Mouse (Mus musculus) E14TG2a.4 (cell line): Measurements from ENCODE around the gene Fxyd2.

ENCODE experiments used
- H3K27me3 ChIP-seq: 2 replicates; pipeline ENCODE4 v1.6.1; 2014; ENCODE audit warnings: low read length, control low read depth; ENCODE audit not compliant: insufficient read depth
- H3K36me3 ChIP-seq: 2 replicates; pipeline ENCODE4 v1.6.1; 2014; ENCODE audit warnings: low read length, control low read depth; ENCODE audit not compliant: insufficient read depth
- H3K4me1 ChIP-seq: replicated peaks from 2 replicates; pipeline ENCODE4 v1.6.1; 2014; ENCODE audit warnings: low read depth, low read length, control low read depth
- H3K4me3 ChIP-seq: replicated peaks from 2 replicates; pipeline ENCODE4 v1.5.1; 2014; ENCODE audit warnings: mild to moderate bottlenecking, low read length
- H3K9me3 ChIP-seq: 2 replicates; pipeline ENCODE4 v1.6.1; 2014; ENCODE audit warnings: low read length, control low read depth
- CTCF ChIP-seq: conservative IDR thresholded peaks from 2 replicates; pipeline ENCODE4 v1.5.1; 2014; ENCODE audit warnings: low read length
- NANOG ChIP-seq: IDR thresholded peaks from 2 replicates; pipeline ENCODE4 v1.6.1; 2014; ENCODE audit warnings: borderline replicate concordance, low read length, mixed read lengths
- POU5F1 ChIP-seq: IDR thresholded peaks from 2 replicates; pipeline ENCODE4 v1.6.1; 2014; ENCODE audit warnings: low read length, borderline replicate concordance

Gene Fxyd2

GRCm38 (mm10) chr9:45382336-45382735 is 17.1 kb upstream of the Fxyd2 start:
- TF ChIP-seq NANOG, result no peak
- TF ChIP-seq CTCF, result no peak
- TF ChIP-seq POU5F1, result no peak
- peaks cover 79% of the 10 kb centered on the region for H3K36me3 ChIP-seq
- H3K27me3 ChIP-seq, result no peaks in the 10 kb centered on the region
- H3K4me1 ChIP-seq, result peaks cover 87% of the 10 kb centered on the region
- H3K9me3 ChIP-seq, result no peaks in the 10 kb centered on the region
- no peak overlapping the region for H3K4me3 ChIP-seq

GRCm38 (mm10) chr9:45382834-45383233 is 16.6 kb upstream of the Fxyd2 start:
- Histone ChIP-seq H3K4me3 (no peak overlapping the region), H3K4me1 (peaks cover 87% of the 10 kb centered on the region), H3K36me3 (peaks cover 74% of the 10 kb centered on the region), H3K27me3 (no peaks in the 10 kb centered on the region), H3K9me3 (no peaks in the 10 kb centered on the region)
- no peak for TF ChIP-seq CTCF
- TF ChIP-seq POU5F1, result no peak
- no peak for TF ChIP-seq NANOG

GRCm38 (mm10) chr9:45383883-45384282 is 15.6 kb upstream of the Fxyd2 start:
- H3K27me3 ChIP-seq, result no peaks in the 10 kb centered on the region
- peaks cover 87% of the 10 kb centered on the region for H3K4me1 ChIP-seq
- TF ChIP-seq NANOG, result no peak
- TF ChIP-seq POU5F1, result no peak
- TF ChIP-seq CTCF, result no peak
- H3K4me3 ChIP-seq, result no peak overlapping the region
- peaks cover 66% of the 10 kb centered on the region for H3K36me3 ChIP-seq
- no peaks in the 10 kb centered on the region for H3K9me3 ChIP-seq

GRCm38 (mm10) chr9:45386698-45387097 is 12.8 kb upstream of the Fxyd2 start:
- Histone ChIP-seq H3K4me1 (peaks cover 85% of the 10 kb centered on the region), H3K9me3 (no peaks in the 10 kb centered on the region), H3K36me3 (peaks cover 55% of the 10 kb centered on the region), H3K4me3 (no peak overlapping the region), H3K27me3 (no peaks in the 10 kb centered on the region)
- no peak for TF ChIP-seq CTCF
- no peak for TF ChIP-seq POU5F1
- TF ChIP-seq NANOG, result no peak

GRCm38 (mm10) chr9:45388385-45388994 is 11.0 kb upstream of the Fxyd2 start:
- Histone ChIP-seq H3K9me3 (no peaks in the 10 kb centered on the region), H3K4me1 (peaks cover 76% of the 10 kb centered on the region), H3K27me3 (no peaks in the 10 kb centered on the region), H3K36me3 (peaks cover 51% of the 10 kb centered on the region), H3K4me3 (no peak overlapping the region)
- TF ChIP-seq CTCF (peak; percentile 94), NANOG (no peak)

GRCm38 (mm10) chr9:45389596-45389995 is 9.9 kb upstream of the Fxyd2 start:
- TF ChIP-seq POU5F1, result no peak
- TF ChIP-seq CTCF, result no peak
- TF ChIP-seq NANOG, result no peak
- Histone ChIP-seq H3K4me1 (peaks cover 74% of the 10 kb centered on the region), H3K27me3 (no peaks in the 10 kb centered on the region), H3K9me3 (no peaks in the 10 kb centered on the region), H3K4me3 (0 out of 2 replicates have a peak overlapping the region, but pooled peaks have one; percentile 35), H3K36me3 (peaks cover 57% of the 10 kb centered on the region)

GRCm38 (mm10) chr9:45391299-45391698 is 8.2 kb upstream of the Fxyd2 start:
- TF ChIP-seq CTCF, result no peak
- TF ChIP-seq NANOG, result peak; percentile 14; the same call in 1 of the 2 replicates
- Histone ChIP-seq H3K4me1 (peaks cover 83% of the 10 kb centered on the region), H3K4me3 (peak overlapping the region; percentile 23; the same call in 1 of the 2 replicates)

GRCm38 (mm10) chr9:45395218-45395617 is 4.3 kb upstream of the Fxyd2 start:
- TF ChIP-seq CTCF, result no peak
- no peak for TF ChIP-seq POU5F1
- no peak for TF ChIP-seq NANOG
- peaks cover 83% of the 10 kb centered on the region for H3K4me1 ChIP-seq
- no peaks in the 10 kb centered on the region for H3K9me3 ChIP-seq
- no peak overlapping the region for H3K4me3 ChIP-seq
- H3K36me3 ChIP-seq, result peaks cover 61% of the 10 kb centered on the region
- H3K27me3 ChIP-seq, result no peaks in the 10 kb centered on the region

More at GRCm38 (mm10) chr9:45391299-45391698, 8.2 kb upstream of the Fxyd2 start:
- Histone ChIP-seq H3K36me3 (peaks cover 66% of the 10 kb centered on the region), H3K9me3 (no peaks in the 10 kb centered on the region), H3K27me3 (no peaks in the 10 kb centered on the region)

- Histone ChIP-seq H3K9me3 (no peaks in the 10 kb centered on the region), H3K36me3 (peaks cover 57% of the 10 kb centered on the region), H3K27me3 (0 out of 2 replicates have a peak, but pooled peaks cover 3% of the 10 kb centered on the region), H3K4me3 (no peak overlapping the region), H3K4me1 (peaks cover 77% of the 10 kb centered on the region)
- TF ChIP-seq POU5F1 (no peak), CTCF (no peak), NANOG (no peak)
Observed at GRCm38 (mm10) chr9:45395796-45396195, 3.7 kb upstream of the Fxyd2 start.
